In genomic region chr16:17890342-17890727, GRCm38 (mm10) we compare ENCODE assay signal across 7 mouse cellular contexts. TPM values are rescaled to one million over a fixed set of nuclear protein-coding genes. Genes with fewer than 3 reads are reported as not detected.
A peak's percentile ranks its signal among the peaks of the same experiment; 100 is the strongest.
DNase-seq lines count a peak whose midpoint lies in the region; ATAC-seq and TF ChIP-seq lines count a peak whose summit lies in the region.

No protein-coding gene starts in this region.

- H3K9ac ChIP-seq in forebrain, embryonic 11.5 days (ENCODE audit: low read length): peak overlapping the region; percentile 98
- H3K9ac ChIP-seq in limb, embryonic 12.5 days (replicated peaks): peak overlapping the region; percentile 98
- peak overlapping the region; percentile 98; the same call in 1 of the 2 replicates for H3K9ac ChIP-seq in stomach, embryonic 15.5 days

- ATAC-seq in forebrain, embryonic 11.5 days (replicated peaks; ENCODE audit: low FRiP score): no peak
- no peak for ATAC-seq in limb, embryonic 12.5 days (ENCODE audit: insufficient number of reproducible peaks, insufficient read depth, low FRiP score, low TSS enrichment, low read depth)
- no peak for ATAC-seq in stomach, embryonic 15.5 days (ENCODE audit: insufficient read depth, low FRiP score, low read depth)
- no peak for ATAC-seq in inflammation-experienced regulatory T-cells, adult 6 months

- TF ChIP-seq POLR2A in spleen, adult 2 months (IDR thresholded peaks at IDR 0.05; ENCODE audit: low read depth, low read length): no peak

- no peak for TF ChIP-seq CTCF in spleen, adult 2 months (IDR thresholded peaks at IDR 0.05; ENCODE audit: extremely low read depth, insufficient read depth, insufficient read length, insufficient replicate concordance)

- DNase-seq in spleen, adult 2 months (ENCODE audit: low read depth in 1 of 2, low spot score in 2 of 2): no peak
- no peak for DNase-seq in spleen, postnatal 10 days (ENCODE audit: low spot score in 2 of 2)
- DNase-seq in forebrain, embryonic 11.5 days (ENCODE audit: low spot score): peak; percentile 44
- no peak for DNase-seq in layer of hippocampus, adult 18-20 months (ENCODE audit: low spot score in 2 of 2)

- H3K9me3 ChIP-seq in forebrain, embryonic 11.5 days (ENCODE audit: control insufficient read depth, low read length): no peaks in the 10 kb centered on the region
- no peaks in the 10 kb centered on the region for H3K9me3 ChIP-seq in limb, embryonic 12.5 days
- no peaks in the 10 kb centered on the region for H3K9me3 ChIP-seq in stomach, embryonic 15.5 days

- no peak overlapping the region for H3K27ac ChIP-seq in spleen, adult 2 months (ENCODE audit: insufficient read depth, low read length)
- H3K27ac ChIP-seq in forebrain, embryonic 11.5 days (ENCODE audit: low read depth, low read length): no peak overlapping the region
- H3K27ac ChIP-seq in limb, embryonic 12.5 days: no peak overlapping the region
- H3K27ac ChIP-seq in stomach, embryonic 15.5 days: peak overlapping the region; percentile 97; the same call in 1 of the 2 replicates

- peaks cover 10% of the 10 kb centered on the region; the same call in 1 of the 2 replicates for H3K4me1 ChIP-seq in spleen, adult 2 months (ENCODE audit: control insufficient read depth, insufficient read depth, insufficient read length)
- H3K4me1 ChIP-seq in forebrain, embryonic 11.5 days (replicated peaks; ENCODE audit: control insufficient read depth, insufficient read depth, low read length): peaks cover 7% of the 10 kb centered on the region; the same call in 1 of the 2 replicates
- H3K4me1 ChIP-seq in limb, embryonic 12.5 days (replicated peaks): peaks cover 26% of the 10 kb centered on the region
- H3K4me1 ChIP-seq in stomach, embryonic 15.5 days: peaks cover 15% of the 10 kb centered on the region

- peak overlapping the region; percentile 85 for H3K4me2 ChIP-seq in forebrain, embryonic 11.5 days (ENCODE audit: low read depth, low read length, severe bottlenecking)
- peak overlapping the region; percentile 93 for H3K4me2 ChIP-seq in limb, embryonic 12.5 days
- H3K4me2 ChIP-seq in stomach, embryonic 15.5 days: peak overlapping the region; percentile 83

- no peaks in the 10 kb centered on the region for H3K36me3 ChIP-seq in spleen, adult 2 months (ENCODE audit: control insufficient read depth, insufficient read depth, low read length)
- no peaks in the 10 kb centered on the region for H3K36me3 ChIP-seq in forebrain, embryonic 11.5 days (ENCODE audit: control insufficient read depth, insufficient read depth, low read length)
- H3K36me3 ChIP-seq in limb, embryonic 12.5 days: peaks cover 4% of the 10 kb centered on the region; the same call in 1 of the 2 replicates
- H3K36me3 ChIP-seq in stomach, embryonic 15.5 days: no peaks in the 10 kb centered on the region

- no peaks in the 10 kb centered on the region for H3K27me3 ChIP-seq in spleen, adult 2 months (ENCODE audit: control insufficient read depth, insufficient read depth, low read length)
- no peaks in the 10 kb centered on the region for H3K27me3 ChIP-seq in forebrain, embryonic 11.5 days (ENCODE audit: control insufficient read depth, insufficient read depth, low read length)
- H3K27me3 ChIP-seq in limb, embryonic 12.5 days: no peaks in the 10 kb centered on the region
- H3K27me3 ChIP-seq in stomach, embryonic 15.5 days (replicated peaks): no peaks in the 10 kb centered on the region

- 78% methylated on average over 2 of the region's 2 CpGs for WGBS in spleen, adult 2 months
- 55% methylated on average over 2 of the region's 2 CpGs for WGBS in forebrain, embryonic 11.5 days
- WGBS in limb, embryonic 12.5 days: 61% methylated on average over 2 of the region's 2 CpGs
- WGBS in stomach, embryonic 15.5 days: 32% methylated on average over 2 of the region's 2 CpGs

- H3K4me3 ChIP-seq in spleen, adult 2 months (ENCODE audit: extremely low read depth, insufficient read depth, insufficient read length): peak overlapping the region; percentile 68
- H3K4me3 ChIP-seq in forebrain, embryonic 11.5 days (ENCODE audit: low read depth, low read length): peak overlapping the region; percentile 94
- H3K4me3 ChIP-seq in limb, embryonic 12.5 days (replicated peaks): peak overlapping the region; percentile 95
- peak overlapping the region; percentile 99 for H3K4me3 ChIP-seq in stomach, embryonic 15.5 days (replicated peaks)

RNA-seq across cellular contexts. Expression of gene Gm20518, which starts 1.1 kb away (rescaled TPM):
- 1.4 and 1.7 TPM in 2 replicates for polyA plus RNA-seq in spleen, adult 2 months (2012; rRNA removed)
- polyA plus RNA-seq in forebrain, embryonic 11.5 days (2014; fragmentation: Nextera tagmentation; extraction: Ambion mirVana): 0.32 and 0.51 TPM in 2 replicates
- polyA plus RNA-seq in limb, embryonic 12.5 days (2016; fragmentation: Nextera tagmentation; extraction: Ambion mirVana): 0.31 and 0.36 TPM in 2 replicates
- polyA plus RNA-seq in stomach, embryonic 15.5 days (2015; fragmentation: Nextera tagmentation; extraction: Ambion mirVana): 0.26 and 0.32 TPM in 2 replicates
- polyA plus RNA-seq in inflammation-experienced regulatory T-cells, adult 6 months (2017; shearing (Covaris generic)): under 1 TPM; 0.17 to 0.43 (median 0.18) TPM
- 1 to 10 TPM; 1.9 to 2.3 TPM for total RNA-seq in layer of hippocampus, adult 18-20 months (2021)

RNA-seq across cellular contexts. Expression of gene Tssk1, which starts 3.7 kb away (rescaled TPM):
- 0.04 TPM in 1 of 2 replicates, not detected in the other for polyA plus RNA-seq in spleen, adult 2 months (2012; rRNA removed)
- not detected in 2 replicates for polyA plus RNA-seq in forebrain, embryonic 11.5 days (2014; fragmentation: Nextera tagmentation; extraction: Ambion mirVana)
- not detected in 2 replicates for polyA plus RNA-seq in limb, embryonic 12.5 days (2016; fragmentation: Nextera tagmentation; extraction: Ambion mirVana)
- polyA plus RNA-seq in stomach, embryonic 15.5 days (2015; fragmentation: Nextera tagmentation; extraction: Ambion mirVana): not detected in 2 replicates
- under 1 TPM in 1 of 3 experiments, not detected in 2; 0.13 TPM for polyA plus RNA-seq in inflammation-experienced regulatory T-cells, adult 6 months (2017; shearing (Covaris generic))
- not detected for total RNA-seq in layer of hippocampus, adult 18-20 months (2021)

RNA-seq across cellular contexts. Expression of gene Dgcr2, which starts 8.0 kb away (rescaled TPM):
- 57.7 and 85.0 TPM in 2 replicates for polyA plus RNA-seq in spleen, adult 2 months (2012; rRNA removed)
- 112 TPM in 2 replicates for polyA plus RNA-seq in forebrain, embryonic 11.5 days (2014; fragmentation: Nextera tagmentation; extraction: Ambion mirVana)
- 102 and 105 TPM in 2 replicates for polyA plus RNA-seq in limb, embryonic 12.5 days (2016; fragmentation: Nextera tagmentation; extraction: Ambion mirVana)
- polyA plus RNA-seq in stomach, embryonic 15.5 days (2015; fragmentation: Nextera tagmentation; extraction: Ambion mirVana): 74.6 and 80.5 TPM in 2 replicates
- polyA plus RNA-seq in inflammation-experienced regulatory T-cells, adult 6 months (2017; shearing (Covaris generic)): 10 to 100 TPM; 16.4 to 21.8 (median 19.9) TPM
- 100 to 1,000 TPM; 102 to 106 TPM for total RNA-seq in layer of hippocampus, adult 18-20 months (2021)

RNA-seq across cellular contexts. Expression of gene Tssk2, which starts 8.1 kb away (rescaled TPM):
- not detected in 2 replicates for polyA plus RNA-seq in spleen, adult 2 months (2012; rRNA removed)
- 0.52 TPM in 1 of 2 replicates, not detected in the other for polyA plus RNA-seq in forebrain, embryonic 11.5 days (2014; fragmentation: Nextera tagmentation; extraction: Ambion mirVana)
- polyA plus RNA-seq in limb, embryonic 12.5 days (2016; fragmentation: Nextera tagmentation; extraction: Ambion mirVana): not detected in 2 replicates
- 0.09 TPM in 1 of 2 replicates, not detected in the other for polyA plus RNA-seq in stomach, embryonic 15.5 days (2015; fragmentation: Nextera tagmentation; extraction: Ambion mirVana)
- under 1 TPM in 1 of 3 experiments, not detected in 2; 0.43 TPM for polyA plus RNA-seq in inflammation-experienced regulatory T-cells, adult 6 months (2017; shearing (Covaris generic))
- not detected for total RNA-seq in layer of hippocampus, adult 18-20 months (2021)

RNA-seq across cellular contexts. Expression of gene Ess2, which starts 20.8 kb away (rescaled TPM):
- polyA plus RNA-seq in spleen, adult 2 months (2012; rRNA removed): 19.3 and 22.7 TPM in 2 replicates
- polyA plus RNA-seq in forebrain, embryonic 11.5 days (2014; fragmentation: Nextera tagmentation; extraction: Ambion mirVana): 50.2 and 54.3 TPM in 2 replicates
- 50.6 and 54.7 TPM in 2 replicates for polyA plus RNA-seq in limb, embryonic 12.5 days (2016; fragmentation: Nextera tagmentation; extraction: Ambion mirVana)
- 31.7 and 35.5 TPM in 2 replicates for polyA plus RNA-seq in stomach, embryonic 15.5 days (2015; fragmentation: Nextera tagmentation; extraction: Ambion mirVana)
- polyA plus RNA-seq in inflammation-experienced regulatory T-cells, adult 6 months (2017; shearing (Covaris generic)): 10 to 100 TPM; 29.9 to 45.9 (median 39.7) TPM
- total RNA-seq in layer of hippocampus, adult 18-20 months (2021): 10 to 100 TPM; 27.6 to 28.6 TPM
